Mouse (Mus musculus) forebrain, embryonic 16.5 days (tissue): ENCODE data around the gene Ttf2. TPM values are rescaled to one million over a fixed set of nuclear protein-coding genes. Genes with fewer than 3 reads are reported as not detected.

Source experiments
- ATAC-seq: fragments of 200-750 bp; cut with Nextera tagmentation; 2 replicates; pipeline ENCODE4 v1.8.0; 2017; ENCODE audit warnings: mild to moderate bottlenecking, moderate library complexity
- H3K27ac ChIP-seq: fragments of 300-500 bp; sonication (generic); 2 replicates; pipeline ENCODE4 v1.5.1; 2014; ENCODE audit warnings: low read length, control low read depth
- H3K27me3 ChIP-seq: fragments of 300-500 bp; sonication (generic); replicated peaks from 2 replicates; pipeline ENCODE4 v1.6.1; 2014; ENCODE audit warnings: low read length; ENCODE audit not compliant: control insufficient read depth, insufficient read depth
- H3K36me3 ChIP-seq: fragments of 300-500 bp; sonication (generic); 2 replicates; pipeline ENCODE4 v1.6.1; 2014; ENCODE audit not compliant: control insufficient read depth, insufficient read depth
- H3K4me1 ChIP-seq: fragments of 300-500 bp; sonication (generic); replicated peaks from 2 replicates; pipeline ENCODE4 v1.6.1; 2014; ENCODE audit warnings: low read length; ENCODE audit not compliant: control insufficient read depth, insufficient read depth
- H3K4me2 ChIP-seq: fragments of 300-500 bp; sonication (generic); 2 replicates; pipeline ENCODE4 v1.6.1; 2014; ENCODE audit warnings: mild to moderate bottlenecking, low read length, control low read depth
- H3K4me3 ChIP-seq: fragments of 300-500 bp; sonication (generic); replicated peaks from 2 replicates; pipeline ENCODE4 v1.5.1; 2014; ENCODE audit warnings: mild to moderate bottlenecking, low read length, control low read depth
- H3K9ac ChIP-seq: fragments of 300-500 bp; sonication (generic); replicated peaks from 2 replicates; pipeline ENCODE4 v1.6.1; 2014; ENCODE audit warnings: low read depth, low read length, control low read depth
- H3K9me3 ChIP-seq: fragments of 300-500 bp; sonication (generic); 2 replicates; pipeline ENCODE4 v1.6.1; 2016; ENCODE audit warnings: low read length; ENCODE audit not compliant: control insufficient read depth
- WGBS: fragments of 180-500 bp; shearing (Covaris S2); extraction: QIAGEN DNeasy Blood & Tissue Kit; methylation state at CpG from one replicate; pipeline ENCODE4 v1.1.7; 2014; 5-methylcytosine and 5-hydroxymethylcytosine counted together
- polyA plus RNA-seq: library from polyadenylated mRNA; unstranded; fragments of >200 nt; fragmentation: Nextera tagmentation; extraction: Ambion mirVana; gene quantifications from 2 replicates; pipeline ENCODE4 v1.2.1, GENCODE M21; 2015

Ttf2 gene
- polyA plus RNA-seq, 1 experiment from 2014 or later: 6.2 TPM

GRCm38 (mm10) chr3:100947286-100947685 lies 22.2 kb downstream of the Ttf2 start:
- H3K9ac ChIP-seq: no peak overlapping the region
- H3K36me3 ChIP-seq: 0 out of 2 replicates have a peak, but pooled peaks cover 2% of the 10 kb centered on the region
- H3K27ac ChIP-seq: no peak overlapping the region
- H3K4me1 ChIP-seq: no peaks in the 10 kb centered on the region
- no peak for ATAC-seq
- 90% methylated on average over 8 of the region's 8 CpGs for WGBS
- H3K4me2 ChIP-seq: no peak overlapping the region
- H3K27me3 ChIP-seq: no peaks in the 10 kb centered on the region
- no peaks in the 10 kb centered on the region for H3K9me3 ChIP-seq
- H3K4me3 ChIP-seq: no peak overlapping the region

- Histone ChIP-seq H3K27ac (no peak overlapping the region), H3K36me3 (no peaks in the 10 kb centered on the region), H3K4me2 (no peak overlapping the region), H3K9me3 (no peaks in the 10 kb centered on the region), H3K4me3 (no peak overlapping the region), H3K9ac (no peak overlapping the region), H3K4me1 (no peaks in the 10 kb centered on the region), H3K27me3 (no peaks in the 10 kb centered on the region)
- WGBS: 95% methylated on average over 4 of the region's 4 CpGs
- ATAC-seq: no peak
These were observed 28.9 kb downstream of the Ttf2 start for GRCm38 (mm10) chr3:100940496-100941037.

- Histone ChIP-seq H3K27ac (no peak overlapping the region), H3K4me3 (no peak overlapping the region), H3K36me3 (no peaks in the 10 kb centered on the region; the same call in 1 of the 2 replicates), H3K9me3 (no peaks in the 10 kb centered on the region), H3K9ac (no peak overlapping the region), H3K4me1 (no peaks in the 10 kb centered on the region), H3K27me3 (no peaks in the 10 kb centered on the region), H3K4me2 (no peak overlapping the region)
- no peak for ATAC-seq
- 95% methylated on average over 4 of the region's 4 CpGs for WGBS
These were observed 31.3 kb downstream of the Ttf2 start for GRCm38 (mm10) chr3:100938211-100938610.

- Histone ChIP-seq H3K4me1 (no peaks in the 10 kb centered on the region), H3K4me2 (no peak overlapping the region), H3K36me3 (peaks cover 2% of the 10 kb centered on the region), H3K27me3 (no peaks in the 10 kb centered on the region), H3K4me3 (no peak overlapping the region), H3K27ac (no peak overlapping the region), H3K9me3 (no peaks in the 10 kb centered on the region), H3K9ac (no peak overlapping the region)
- no peak for ATAC-seq
- 93% methylated on average over 6 of the region's 6 CpGs for WGBS
These were observed 33.3 kb downstream of the Ttf2 start for GRCm38 (mm10) chr3:100936201-100936600.

- 98% methylated on average over 6 of the region's 6 CpGs for WGBS
- peaks cover 2% of the 10 kb centered on the region for H3K36me3 ChIP-seq
These were observed 33.9 kb downstream of the Ttf2 start for GRCm38 (mm10) chr3:100935521-100935920.

GRCm38 (mm10) chr3:100932077-100932944 lies 37.2 kb downstream of the Ttf2 start:
- no peak overlapping the region for H3K27ac ChIP-seq
- no peak overlapping the region for H3K9ac ChIP-seq
- no peaks in the 10 kb centered on the region for H3K27me3 ChIP-seq
- peaks cover 6% of the 10 kb centered on the region for H3K36me3 ChIP-seq
- H3K4me3 ChIP-seq: no peak overlapping the region
- ATAC-seq: no peak
- no peaks in the 10 kb centered on the region for H3K9me3 ChIP-seq
- H3K4me2 ChIP-seq: no peak overlapping the region
- 77% methylated on average over 11 of the region's 11 CpGs for WGBS
- no peaks in the 10 kb centered on the region for H3K4me1 ChIP-seq

More at GRCm38 (mm10) chr3:100935521-100935920, 33.9 kb downstream of the Ttf2 start:
- Histone ChIP-seq H3K9me3 (no peaks in the 10 kb centered on the region), H3K4me1 (no peaks in the 10 kb centered on the region), H3K27ac (no peak overlapping the region), H3K27me3 (no peaks in the 10 kb centered on the region), H3K4me2 (no peak overlapping the region), H3K4me3 (no peak overlapping the region), H3K9ac (no peak overlapping the region)
- ATAC-seq: no peak

GRCm38 (mm10) chr3:100931332-100932076 lies 38.0 kb downstream of the Ttf2 start:
- no peak overlapping the region for H3K4me3 ChIP-seq
- no peak overlapping the region for H3K27ac ChIP-seq
- no peak overlapping the region for H3K4me2 ChIP-seq
- peaks cover 5% of the 10 kb centered on the region for H3K4me1 ChIP-seq
- no peak overlapping the region for H3K9ac ChIP-seq
- no peaks in the 10 kb centered on the region for H3K9me3 ChIP-seq
- H3K36me3 ChIP-seq: peaks cover 6% of the 10 kb centered on the region
- ATAC-seq: no peak
- H3K27me3 ChIP-seq: no peaks in the 10 kb centered on the region
- 96% methylated on average over 23 of the region's 23 CpGs for WGBS

GRCm38 (mm10) chr3:100925176-100925575 lies 44.3 kb downstream of the Ttf2 start:
- Histone ChIP-seq H3K9ac (no peak overlapping the region), H3K4me2 (no peak overlapping the region), H3K9me3 (no peaks in the 10 kb centered on the region), H3K4me1 (peaks cover 46% of the 10 kb centered on the region), H3K27me3 (no peaks in the 10 kb centered on the region), H3K4me3 (no peak overlapping the region), H3K27ac (no peak overlapping the region), H3K36me3 (peaks cover 3% of the 10 kb centered on the region; the same call in 1 of the 2 replicates)
- ATAC-seq: no peak
- WGBS: 89% methylated on average over 16 of the region's 16 CpGs

GRCm38 (mm10) chr3:100924065-100924732 lies 45.3 kb downstream of the Ttf2 start:
- H3K27ac ChIP-seq: no peak overlapping the region
- WGBS: 56% methylated on average over 6 of the region's 6 CpGs
- no peaks in the 10 kb centered on the region for H3K27me3 ChIP-seq
- H3K4me3 ChIP-seq: no peak overlapping the region
- H3K4me1 ChIP-seq: peaks cover 46% of the 10 kb centered on the region
- no peak overlapping the region for H3K9ac ChIP-seq
- H3K36me3 ChIP-seq: peaks cover 3% of the 10 kb centered on the region; the same call in 1 of the 2 replicates
- H3K9me3 ChIP-seq: no peaks in the 10 kb centered on the region
- no peak overlapping the region for H3K4me2 ChIP-seq
- ATAC-seq: no peak
